Mouse (Mus musculus): ENCODE measurements around the gene Gm28043. TPM values are rescaled to one million over a fixed set of nuclear protein-coding genes. Genes with fewer than 3 reads are reported as not detected.

Gene Gm28043
- 10 to 100 TPM; 22.8 to 86.4 (median 45.2) TPM for total RNA-seq (2018; cell fraction: chromatin; rRNA removed)
- 1 to 10 TPM in 13 of 26 experiments, under 1 TPM in 13; 0.37 to 4.7 (median 1.0) TPM for total RNA-seq (2018; cell fraction: cytosol; rRNA removed)
- 10 to 100 TPM; 11.4 to 59.4 (median 19.3) TPM for total RNA-seq (2018; cell fraction: nucleus; rRNA removed)
- 0.70 to 2.4 TPM (median 1.0 TPM) in 3 replicates for polyA plus RNA-seq (2018)

DNA sequence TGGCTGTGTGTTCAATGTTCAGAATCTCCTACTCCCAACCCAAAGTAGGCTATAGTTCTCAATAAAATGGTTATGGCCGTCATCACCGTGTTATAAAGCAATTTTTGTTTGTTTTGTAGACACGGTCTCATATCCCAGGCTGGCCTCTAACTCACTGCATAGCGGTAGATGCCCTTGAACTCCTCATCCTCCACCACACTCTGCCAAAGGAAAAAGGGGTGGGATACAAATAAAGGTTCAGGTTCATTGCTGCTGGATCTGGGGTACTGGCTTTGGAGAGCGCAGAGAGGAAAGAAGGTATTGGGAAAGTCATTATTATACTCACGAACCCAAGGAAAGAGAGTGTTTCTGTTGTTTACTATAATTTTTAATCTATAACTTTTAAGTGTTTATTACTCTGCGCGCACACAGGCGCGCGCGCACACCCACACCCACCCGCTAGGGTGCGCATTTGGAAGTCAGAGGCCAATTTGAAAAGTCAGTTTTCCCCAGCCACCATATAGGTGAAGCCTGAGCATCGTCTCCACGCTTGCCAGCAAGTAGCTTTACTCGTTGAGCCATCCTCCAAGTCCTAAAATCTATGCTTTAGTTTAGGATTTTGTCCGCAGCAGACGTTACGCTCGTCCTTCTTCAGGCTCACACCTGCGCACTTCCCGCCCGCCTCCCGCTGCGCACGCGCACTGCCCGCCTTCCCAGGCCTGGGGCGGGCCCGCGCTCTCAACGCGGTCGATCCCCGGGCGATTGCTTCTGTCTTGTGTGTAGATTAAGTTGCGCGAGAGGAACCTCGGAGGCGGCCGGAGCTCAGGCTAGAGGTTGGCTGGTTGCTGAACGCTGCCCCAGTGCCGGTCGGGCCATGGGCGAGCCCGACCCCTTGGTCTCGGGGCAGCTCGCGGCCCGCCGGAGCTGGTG lies at the start of gene Gm28043, which contains the start of gene Rnf8:
Gene Gm28043, plus strand, starts transcription at position 762 of the 909 bp plus-strand sequence.
Gene Rnf8, plus strand, starts transcription at position 676 of the 909 bp plus-strand sequence.
- peaks cover 43% of the 10 kb centered on the region for H3K79me2 ChIP-seq (ENCODE audit: inconsistent target)
- 2% methylated on average over 44 of the region's 52 CpGs for whole genome bisulfite sequencing (ENCODE audit: missing documents)
- H3K36me3 ChIP-seq (ENCODE audit: inconsistent target): no peaks in the 10 kb centered on the region

DNA sequence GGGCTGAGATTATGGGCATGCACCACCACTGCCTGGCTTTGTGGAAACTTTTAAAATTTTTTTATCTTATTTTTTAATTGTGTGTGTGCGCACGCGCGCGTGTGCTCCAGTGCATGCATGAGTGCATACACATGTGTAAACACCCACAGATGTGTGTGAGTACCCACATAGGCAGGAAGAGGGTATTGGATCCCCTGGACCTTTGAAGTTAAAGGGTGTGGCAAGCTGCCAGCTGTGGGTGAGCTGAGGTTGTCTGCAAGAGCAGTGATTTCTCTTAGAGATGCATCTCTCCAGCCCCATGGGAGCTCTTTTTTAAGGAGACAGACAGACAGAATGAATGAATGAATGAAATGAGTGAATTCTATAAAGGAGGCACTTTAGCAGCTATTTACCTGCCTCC lies 49.2 kb upstream of the Gm28043 start:
- 98% methylated on average over 5 of the region's 5 CpGs for WGBS (ENCODE audit: missing documents)
- Histone ChIP-seq H3K36me3 (ENCODE audit: inconsistent target) (peaks cover 11% of the 10 kb centered on the region; the same call in 1 of the 2 replicates), H3K4me3 (ENCODE audit: inconsistent target) (no peak overlapping the region), H3K79me2 (ENCODE audit: inconsistent target) (no peaks in the 10 kb centered on the region; the same call in 1 of the 2 replicates), H3K27ac (no peak overlapping the region)

More for the DNA sequence above, at the start of gene Gm28043, which contains the start of gene Rnf8:
- peak within 1 kb of the TSS; percentile 24; the same call in 1 of the 2 replicates for H3K27ac ChIP-seq
- H3K4me3 ChIP-seq (ENCODE audit: inconsistent target): peak within 1 kb of the TSS; percentile 85

DNA sequence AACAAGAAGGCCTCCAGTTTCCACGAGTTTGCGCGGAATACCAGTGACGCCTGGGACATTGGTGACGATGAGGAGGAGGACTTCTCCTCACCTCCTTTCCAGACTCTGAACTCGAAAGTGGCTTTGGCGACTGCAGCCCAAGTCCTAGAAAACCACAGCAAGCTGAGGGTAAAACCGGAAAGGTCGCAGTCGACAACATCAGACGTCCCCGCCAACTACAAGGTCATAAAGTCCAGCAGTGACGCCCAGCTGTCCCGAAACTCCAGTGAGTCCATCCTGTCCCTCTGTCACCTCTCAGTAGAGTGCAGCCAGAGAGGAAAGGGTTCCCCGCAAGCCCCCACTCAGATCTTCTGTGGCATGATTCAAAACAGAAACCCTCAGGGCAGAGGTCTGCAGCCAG lies 46.2 kb upstream of the Gm28043 start:
- Histone ChIP-seq H3K4me3 (ENCODE audit: inconsistent target) (no peak overlapping the region), H3K27ac (no peak overlapping the region), H3K36me3 (ENCODE audit: inconsistent target) (peaks cover 24% of the 10 kb centered on the region), H3K79me2 (ENCODE audit: inconsistent target) (no peaks in the 10 kb centered on the region)
- WGBS (ENCODE audit: missing documents): 95% methylated on average over 15 of the region's 15 CpGs

DNA sequence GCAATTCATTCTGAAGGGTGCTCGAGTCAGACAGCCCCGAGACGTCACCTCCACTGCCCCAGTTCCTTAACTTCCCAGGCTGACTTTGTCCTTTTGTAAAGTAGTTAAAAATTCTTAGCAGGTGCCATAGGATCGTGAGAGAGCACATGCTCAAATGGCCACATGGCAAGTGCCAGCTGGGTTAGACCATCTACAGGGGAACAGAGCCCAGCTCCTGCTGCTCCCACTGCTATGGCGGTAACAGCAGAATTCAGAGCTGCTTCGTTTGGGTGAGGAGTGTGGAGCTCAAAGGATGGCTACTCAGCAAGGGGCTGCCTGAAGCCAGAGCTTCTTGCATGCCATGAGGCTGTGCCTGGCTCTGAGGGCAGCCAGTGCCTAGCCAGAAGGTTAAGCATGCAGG lies 44.8 kb upstream of the Gm28043 start:
- no peak overlapping the region for H3K4me3 ChIP-seq (ENCODE audit: inconsistent target)
- no peaks in the 10 kb centered on the region for H3K79me2 ChIP-seq (ENCODE audit: inconsistent target)
- 86% methylated on average over 5 of the region's 6 CpGs for WGBS (ENCODE audit: missing documents)
- peaks cover 25% of the 10 kb centered on the region for H3K36me3 ChIP-seq (ENCODE audit: inconsistent target)
- no peak overlapping the region for H3K27ac ChIP-seq

DNA sequence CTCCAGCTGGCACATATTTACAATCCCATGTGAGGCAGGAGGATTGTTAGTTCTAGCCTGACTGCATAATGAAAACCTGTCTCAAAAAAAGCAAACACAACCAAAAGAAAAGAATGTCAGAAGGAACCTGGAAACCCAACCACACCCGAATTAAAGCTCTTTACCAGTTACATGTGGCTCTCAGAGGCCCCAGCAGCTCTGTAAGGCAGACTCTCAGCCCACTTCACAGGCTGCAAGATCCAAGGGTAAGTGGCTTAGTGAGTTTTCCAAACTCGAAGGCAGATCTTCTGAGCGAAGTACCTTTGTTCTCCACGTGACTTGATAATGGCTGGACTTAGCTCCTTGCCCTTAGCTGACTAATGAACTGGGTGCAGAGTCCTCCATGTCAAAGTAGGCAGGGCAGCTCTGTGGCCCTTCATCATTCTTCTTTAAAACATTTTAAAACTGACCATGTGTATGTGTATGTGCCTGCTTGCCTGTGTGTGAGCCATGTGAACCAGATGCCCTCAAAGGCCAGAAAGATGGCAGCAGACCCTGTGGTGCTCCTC lies 35.0 kb upstream of the Gm28043 start:
- WGBS (ENCODE audit: missing documents): 94% methylated on average over 4 of the region's 4 CpGs
- peaks cover 32% of the 10 kb centered on the region for H3K36me3 ChIP-seq (ENCODE audit: inconsistent target)
- H3K27ac ChIP-seq: no peak overlapping the region

DNA sequence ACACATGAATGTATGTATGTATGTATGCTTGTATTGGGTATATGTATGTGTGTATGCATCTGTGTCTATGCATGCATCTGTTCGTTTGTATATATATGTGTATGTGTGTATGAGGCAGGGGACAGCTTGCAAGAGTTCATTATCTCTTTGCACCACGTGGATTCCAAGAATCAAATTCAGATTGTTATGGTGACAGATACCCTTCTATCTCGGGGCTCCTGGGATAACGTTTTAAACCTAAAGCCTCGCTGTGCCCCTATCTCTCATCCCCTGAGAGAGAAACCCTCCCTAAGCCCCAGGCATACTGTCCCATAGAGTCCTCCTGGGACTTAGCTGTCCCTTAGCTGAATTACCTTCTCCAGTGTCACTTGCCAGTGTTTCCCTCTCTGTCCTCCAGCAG lies 31.1 kb upstream of the Gm28043 start:
- peaks cover 17% of the 10 kb centered on the region for H3K36me3 ChIP-seq (ENCODE audit: inconsistent target)
- 87% methylated on average over 5 of the region's 5 CpGs for WGBS (ENCODE audit: missing documents)
- no peak overlapping the region for H3K4me3 ChIP-seq (ENCODE audit: inconsistent target)
- H3K79me2 ChIP-seq (ENCODE audit: inconsistent target): no peaks in the 10 kb centered on the region
- no peak overlapping the region for H3K27ac ChIP-seq

More for the DNA sequence above, 35.0 kb upstream of the Gm28043 start:
- no peaks in the 10 kb centered on the region for H3K79me2 ChIP-seq (ENCODE audit: inconsistent target)
- no peak overlapping the region for H3K4me3 ChIP-seq (ENCODE audit: inconsistent target)

DNA sequence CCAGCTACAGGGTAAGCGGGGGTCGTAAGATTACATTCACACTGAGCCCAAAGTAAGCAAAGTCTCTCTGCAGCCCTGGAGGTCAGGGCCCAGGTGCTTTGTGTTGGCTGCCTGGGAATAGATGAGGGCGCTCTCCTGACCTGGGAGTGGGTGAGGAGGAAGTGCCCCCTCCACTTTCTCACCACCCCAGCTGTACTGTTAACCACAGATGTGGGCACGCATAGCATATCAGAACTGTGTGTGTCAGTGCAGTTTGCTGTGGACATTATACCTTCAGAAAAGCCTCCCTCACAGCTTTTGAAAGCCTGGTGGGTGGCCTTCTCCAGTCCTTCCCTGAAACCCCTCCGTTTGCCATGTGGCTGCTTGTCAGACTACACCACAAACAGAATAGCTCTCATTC lies 30.4 kb upstream of the Gm28043 start:
- WGBS (ENCODE audit: missing documents): 60% methylated on average over 5 of the region's 5 CpGs
- H3K36me3 ChIP-seq (ENCODE audit: inconsistent target): peaks cover 9% of the 10 kb centered on the region
- H3K27ac ChIP-seq: no peak overlapping the region

DNA sequence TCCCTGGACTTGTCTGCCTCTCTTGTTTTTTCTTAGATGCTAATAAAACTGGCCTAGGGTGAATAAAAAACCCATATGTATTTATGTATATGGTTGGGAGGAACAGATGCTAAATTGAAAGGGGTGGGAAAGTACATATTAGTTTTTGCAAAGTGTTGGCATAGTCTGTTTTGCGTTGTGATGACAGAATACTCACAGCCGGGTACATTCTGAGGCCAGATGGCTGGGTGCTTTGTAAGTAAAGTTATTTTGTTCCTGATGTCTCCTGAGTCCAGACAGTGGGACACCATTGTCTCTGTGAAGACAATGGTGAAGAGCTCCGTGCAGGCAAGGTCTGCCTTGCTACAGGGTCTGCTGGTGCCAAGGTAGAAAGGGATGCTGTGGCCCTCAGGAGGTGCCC lies 29.9 kb upstream of the Gm28043 start:
- 91% methylated on average over 3 of the region's 3 CpGs for WGBS (ENCODE audit: missing documents)
- Histone ChIP-seq H3K27ac (no peak overlapping the region), H3K36me3 (ENCODE audit: inconsistent target) (peaks cover 6% of the 10 kb centered on the region; the same call in 1 of the 2 replicates)

More for the DNA sequence above, 30.4 kb upstream of the Gm28043 start:
- H3K4me3 ChIP-seq (ENCODE audit: inconsistent target): no peak overlapping the region
- H3K79me2 ChIP-seq (ENCODE audit: inconsistent target): no peaks in the 10 kb centered on the region

DNA sequence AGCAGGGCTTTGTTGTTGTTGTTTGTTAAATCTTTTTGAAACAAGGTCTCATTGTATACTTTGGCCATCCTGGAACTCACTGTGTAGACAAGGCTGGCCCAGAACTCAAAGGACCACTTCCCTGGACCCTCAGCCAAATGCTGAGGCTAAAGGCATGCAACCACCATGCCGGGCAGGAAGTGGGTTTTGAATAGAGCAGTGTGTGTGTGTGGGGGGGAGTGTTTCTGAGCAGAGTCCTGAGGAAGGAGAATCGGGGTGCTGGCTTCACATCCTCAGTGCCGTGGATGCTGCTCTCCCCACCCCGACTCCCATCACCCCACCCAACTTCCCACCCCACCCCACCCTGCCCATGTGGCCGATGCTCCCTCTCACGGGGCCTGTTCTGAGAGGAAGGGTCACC lies 29.2 kb upstream of the Gm28043 start:
- Histone ChIP-seq H3K27ac (no peak overlapping the region), H3K79me2 (ENCODE audit: inconsistent target) (no peaks in the 10 kb centered on the region), H3K36me3 (ENCODE audit: inconsistent target) (peaks cover 4% of the 10 kb centered on the region; the same call in 1 of the 2 replicates), H3K4me3 (ENCODE audit: inconsistent target) (no peak overlapping the region)
- WGBS (ENCODE audit: missing documents): 12% methylated on average over 2 of the region's 6 CpGs

More for the DNA sequence above, 29.9 kb upstream of the Gm28043 start:
- H3K4me3 ChIP-seq (ENCODE audit: inconsistent target): no peak overlapping the region
- H3K79me2 ChIP-seq (ENCODE audit: inconsistent target): no peaks in the 10 kb centered on the region

DNA sequence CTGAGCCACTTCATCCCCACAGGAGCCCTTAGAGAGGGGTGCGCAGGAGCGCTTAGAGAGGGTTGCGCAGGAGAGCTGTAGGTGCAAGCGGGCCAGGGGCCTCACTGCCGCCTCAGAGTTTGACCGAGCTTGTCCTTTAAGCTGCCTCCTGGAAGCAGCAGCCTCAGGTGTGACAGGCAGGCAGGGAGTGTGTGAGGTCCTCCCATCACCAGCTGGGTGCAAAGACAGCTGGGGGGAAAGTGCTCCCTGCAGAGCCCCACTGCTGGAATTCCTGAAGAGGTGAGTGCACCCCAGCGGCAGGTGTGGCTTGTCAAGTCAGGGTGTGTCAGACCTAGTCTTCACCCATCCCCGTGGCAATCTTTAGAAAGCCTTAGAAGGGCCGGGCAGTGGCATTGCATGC lies 27.8 kb upstream of the Gm28043 start:
- Histone ChIP-seq H3K79me2 (ENCODE audit: inconsistent target) (no peaks in the 10 kb centered on the region), H3K4me3 (ENCODE audit: inconsistent target) (no peak overlapping the region), H3K36me3 (ENCODE audit: inconsistent target) (no peaks in the 10 kb centered on the region), H3K27ac (no peak overlapping the region)
- 97% methylated on average over 9 of the region's 9 CpGs for WGBS (ENCODE audit: missing documents)

DNA sequence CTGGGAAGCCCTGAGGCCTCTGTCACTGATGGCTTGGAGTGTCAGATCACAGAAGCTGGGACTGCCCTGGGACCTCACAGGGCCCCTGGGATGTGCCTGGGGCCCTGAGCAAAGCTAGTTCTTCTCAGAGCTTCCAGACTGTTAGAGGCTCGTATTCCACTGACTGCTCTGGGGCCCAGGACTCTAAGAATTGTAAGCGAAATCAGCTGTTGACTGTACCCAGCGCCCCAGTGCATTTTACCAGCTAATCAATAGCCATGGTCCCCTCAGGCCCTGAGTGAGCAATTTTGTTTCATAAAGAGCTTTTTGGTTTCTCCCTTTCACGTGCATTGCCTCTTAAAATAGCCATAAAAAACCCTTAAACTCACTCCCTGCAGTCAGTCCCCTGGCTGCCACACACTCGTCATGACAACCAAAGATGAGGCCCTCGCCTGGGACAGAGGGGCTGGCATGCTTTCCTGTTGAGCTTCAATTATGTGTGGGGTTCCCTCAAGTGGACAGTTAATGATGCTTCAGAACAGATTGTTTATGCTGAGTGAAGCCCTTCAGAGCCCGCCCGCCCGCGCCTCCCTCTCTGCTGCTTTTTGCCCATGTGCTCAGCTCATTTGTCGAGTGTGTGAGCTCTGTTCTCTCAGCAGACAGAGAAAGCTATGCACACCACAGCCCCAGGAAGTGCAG lies 25.3 kb upstream of the Gm28043 start:
- 90% methylated on average over 11 of the region's 11 CpGs for WGBS (ENCODE audit: missing documents)
- H3K4me3 ChIP-seq (ENCODE audit: inconsistent target): no peak overlapping the region
- no peaks in the 10 kb centered on the region for H3K36me3 ChIP-seq (ENCODE audit: inconsistent target)
- H3K79me2 ChIP-seq (ENCODE audit: inconsistent target): no peaks in the 10 kb centered on the region
- no peak overlapping the region for H3K27ac ChIP-seq

DNA sequence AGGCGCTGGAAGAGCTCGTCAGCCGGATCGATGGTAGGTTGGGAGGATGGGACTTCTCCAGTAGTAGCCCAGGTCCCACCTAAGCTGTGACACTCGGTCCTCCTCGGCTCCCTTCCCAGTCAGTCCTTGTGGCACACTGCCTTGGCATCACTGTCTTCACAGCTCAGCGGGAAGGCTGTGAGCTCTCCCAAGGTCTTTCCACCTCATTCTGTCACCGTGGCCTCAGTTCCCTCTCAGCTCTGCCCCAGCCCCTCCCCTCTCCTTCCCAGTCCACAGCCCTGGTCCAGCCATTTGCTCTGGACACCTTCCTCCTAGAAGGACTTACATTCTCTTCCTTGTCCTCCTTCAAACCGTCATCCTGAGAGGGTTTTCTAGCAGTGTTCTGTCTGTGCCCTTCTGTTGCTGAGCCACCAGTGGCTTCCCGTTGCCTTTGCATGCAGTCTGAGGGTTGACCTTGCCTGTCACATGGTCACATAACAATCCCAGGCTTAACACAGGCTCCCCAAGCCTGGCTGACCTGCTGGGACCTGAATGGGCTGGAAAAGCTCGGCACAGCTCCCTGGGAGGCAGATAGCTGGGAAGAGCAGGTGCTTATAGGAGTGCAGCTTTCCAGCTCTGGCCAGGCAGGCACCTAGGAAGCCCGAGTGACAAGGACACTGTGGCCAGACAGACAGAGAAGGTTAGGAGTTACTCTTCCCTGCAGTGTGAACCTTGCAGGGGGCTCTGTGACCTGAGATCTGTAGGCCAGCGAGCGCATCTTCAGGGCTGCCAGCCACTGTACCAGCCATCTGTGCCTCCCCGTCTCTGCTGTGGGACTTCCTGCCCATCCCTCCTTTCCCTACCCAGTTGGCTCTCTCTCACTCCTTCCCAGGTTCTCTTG lies 18.5 kb upstream of the Gm28043 start:
- Histone ChIP-seq H3K27ac (no peak overlapping the region), H3K79me2 (ENCODE audit: inconsistent target) (no peaks in the 10 kb centered on the region), H3K4me3 (ENCODE audit: inconsistent target) (no peak overlapping the region), H3K36me3 (ENCODE audit: inconsistent target) (peaks cover 18% of the 10 kb centered on the region; the same call in 1 of the 2 replicates)
- 92% methylated on average over 14 of the region's 15 CpGs for WGBS (ENCODE audit: missing documents)

DNA sequence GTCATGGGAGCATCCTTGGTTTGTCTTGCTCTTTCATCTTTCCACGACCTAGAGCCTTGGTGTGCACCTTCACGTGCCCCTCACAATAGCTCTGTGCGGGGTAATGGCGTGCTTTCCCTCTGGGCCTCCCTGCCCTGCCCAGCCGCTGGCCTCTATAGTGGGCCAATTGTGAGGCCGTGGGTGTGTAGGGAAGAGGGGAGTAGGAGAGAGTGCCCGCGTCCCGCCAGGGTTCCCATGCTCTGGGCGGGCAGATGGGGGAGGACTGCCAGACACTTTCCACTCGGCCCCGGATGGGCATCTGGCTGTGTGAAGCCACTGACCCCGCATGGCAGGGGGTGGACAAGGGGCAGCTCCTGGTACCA lies 17.9 kb upstream of the Gm28043 start:
- no peaks in the 10 kb centered on the region for H3K79me2 ChIP-seq (ENCODE audit: inconsistent target)
- no peak overlapping the region for H3K4me3 ChIP-seq (ENCODE audit: inconsistent target)
- H3K36me3 ChIP-seq (ENCODE audit: inconsistent target): peaks cover 18% of the 10 kb centered on the region; the same call in 1 of the 2 replicates
- WGBS (ENCODE audit: missing documents): 90% methylated on average over 10 of the region's 13 CpGs
- no peak overlapping the region for H3K27ac ChIP-seq

All from macrophage (primary cell).